Mouse (Mus musculus) midbrain, embryonic 16.5 days (tissue): ENCODE results near the gene Xpo5. TPM values are rescaled to one million over a fixed set of nuclear protein-coding genes. Genes with fewer than 3 reads are reported as not detected.

Experiments
- ATAC-seq: fragments of 200-750 bp; cut with Nextera tagmentation; 2 replicates; pipeline ENCODE4 v1.8.0; 2017; ENCODE audit warnings: moderate TSS enrichment
- H3K27ac ChIP-seq: fragments of 300-500 bp; sonication (generic); 2 replicates; pipeline ENCODE4 v1.5.1; 2014; ENCODE audit warnings: mild to moderate bottlenecking, low read length, mixed read lengths
- H3K27me3 ChIP-seq: fragments of 300-500 bp; sonication (generic); 2 replicates; pipeline ENCODE4 v1.6.1; 2014; ENCODE audit warnings: low read depth, low read length, mixed read lengths; ENCODE audit not compliant: control insufficient read depth, insufficient read depth
- H3K36me3 ChIP-seq: fragments of 300-500 bp; sonication (generic); 2 replicates; pipeline ENCODE4 v1.6.1; 2014; ENCODE audit warnings: mild to moderate bottlenecking, low read length, moderate library complexity, mixed read lengths; ENCODE audit not compliant: control insufficient read depth, insufficient read depth
- H3K4me1 ChIP-seq: fragments of 300-500 bp; sonication (generic); 2 replicates; pipeline ENCODE4 v1.6.1; 2014; ENCODE audit warnings: mild to moderate bottlenecking, low read length, mixed read lengths; ENCODE audit not compliant: control insufficient read depth, insufficient read depth
- H3K4me2 ChIP-seq: fragments of 300-500 bp; sonication (generic); 2 replicates; pipeline ENCODE4 v1.6.1; 2014; ENCODE audit warnings: mild to moderate bottlenecking, low read length, mixed read lengths
- H3K4me3 ChIP-seq: fragments of 300-500 bp; sonication (generic); 2 replicates; pipeline ENCODE4 v1.5.1; 2014; ENCODE audit warnings: low read depth, mild to moderate bottlenecking, low read length, moderate library complexity, mixed read lengths
- H3K9ac ChIP-seq: fragments of 300-500 bp; sonication (generic); 2 replicates; pipeline ENCODE4 v1.6.1; 2014; ENCODE audit warnings: low read depth, low read length, mixed read lengths
- H3K9me3 ChIP-seq: fragments of 300-500 bp; sonication (generic); replicated peaks from 2 replicates; pipeline ENCODE4 v1.6.1; 2014; ENCODE audit warnings: mild to moderate bottlenecking, low read length, mixed read lengths; ENCODE audit not compliant: control insufficient read depth, poor library complexity, severe bottlenecking
- WGBS: fragments of 180-500 bp; shearing (Covaris S2); extraction: QIAGEN DNeasy Blood & Tissue Kit; methylation state at CpG from one replicate; pipeline ENCODE4 v1.1.7; 2014; 5-methylcytosine and 5-hydroxymethylcytosine counted together
- polyA plus RNA-seq: library from polyadenylated mRNA; unstranded; fragments of >200 nt; fragmentation: Nextera tagmentation; extraction: Ambion mirVana; gene quantifications from 2 replicates; pipeline ENCODE4 v1.2.1, GENCODE M21; 2015

Gene Xpo5
- polyA plus RNA-seq, 1 experiment from 2014 or later = 36.0 TPM

GRCm38 (mm10) chr17:46268026-46268720 is 65.6 kb downstream of the Xpo5 start:
- no peak overlapping the region for H3K27ac ChIP-seq
- no peaks in the 10 kb centered on the region for H3K4me1 ChIP-seq
- no peak overlapping the region for H3K4me2 ChIP-seq
- H3K4me3 ChIP-seq = no peak overlapping the region
- H3K9ac ChIP-seq = no peak overlapping the region
- 86% methylated on average over 10 of the region's 10 CpGs for WGBS
- H3K9me3 ChIP-seq = no peaks in the 10 kb centered on the region
- no peaks in the 10 kb centered on the region for H3K27me3 ChIP-seq
- no peak for ATAC-seq
- H3K36me3 ChIP-seq = peaks cover 8% of the 10 kb centered on the region; the same call in 1 of the 2 replicates

GRCm38 (mm10) chr17:46269771-46270534 is 67.4 kb downstream of the Xpo5 start:
- ATAC-seq = no peak
- Histone ChIP-seq H3K36me3 (no peaks in the 10 kb centered on the region), H3K4me1 (no peaks in the 10 kb centered on the region), H3K27me3 (no peaks in the 10 kb centered on the region), H3K9ac (no peak overlapping the region), H3K27ac (no peak overlapping the region), H3K9me3 (no peaks in the 10 kb centered on the region), H3K4me3 (no peak overlapping the region), H3K4me2 (no peak overlapping the region)
- 84% methylated on average over 19 of the region's 19 CpGs for WGBS

- Histone ChIP-seq H3K4me1 (no peaks in the 10 kb centered on the region), H3K27me3 (no peaks in the 10 kb centered on the region), H3K27ac (no peak overlapping the region), H3K4me2 (no peak overlapping the region), H3K4me3 (no peak overlapping the region), H3K36me3 (no peaks in the 10 kb centered on the region), H3K9me3 (no peaks in the 10 kb centered on the region), H3K9ac (no peak overlapping the region)
- 82% methylated on average over 2 of the region's 2 CpGs for WGBS
- ATAC-seq = no peak
Measured at GRCm38 (mm10) chr17:46272058-46272457, 69.5 kb downstream of the Xpo5 start.

- no peak overlapping the region for H3K27ac ChIP-seq
- no peak overlapping the region for H3K9ac ChIP-seq
- WGBS = 91% methylated on average over 5 of the region's 5 CpGs
- H3K36me3 ChIP-seq = no peaks in the 10 kb centered on the region
- no peaks in the 10 kb centered on the region for H3K27me3 ChIP-seq
- no peak overlapping the region for H3K4me2 ChIP-seq
- no peak overlapping the region for H3K4me3 ChIP-seq
- H3K9me3 ChIP-seq = no peaks in the 10 kb centered on the region
- H3K4me1 ChIP-seq = no peaks in the 10 kb centered on the region
- no peak for ATAC-seq
Measured at GRCm38 (mm10) chr17:46272675-46273074, 70.1 kb downstream of the Xpo5 start.

GRCm38 (mm10) chr17:46273803-46274236 is 71.2 kb downstream of the Xpo5 start:
- no peaks in the 10 kb centered on the region for H3K9me3 ChIP-seq
- no peak for ATAC-seq
- no peaks in the 10 kb centered on the region for H3K36me3 ChIP-seq
- no peak overlapping the region for H3K9ac ChIP-seq
- no peaks in the 10 kb centered on the region for H3K4me1 ChIP-seq
- no peak overlapping the region for H3K27ac ChIP-seq
- no peak overlapping the region for H3K4me2 ChIP-seq
- 76% methylated on average over 1 of the region's 1 CpGs for WGBS
- H3K27me3 ChIP-seq = no peaks in the 10 kb centered on the region
- no peak overlapping the region for H3K4me3 ChIP-seq

DNA sequence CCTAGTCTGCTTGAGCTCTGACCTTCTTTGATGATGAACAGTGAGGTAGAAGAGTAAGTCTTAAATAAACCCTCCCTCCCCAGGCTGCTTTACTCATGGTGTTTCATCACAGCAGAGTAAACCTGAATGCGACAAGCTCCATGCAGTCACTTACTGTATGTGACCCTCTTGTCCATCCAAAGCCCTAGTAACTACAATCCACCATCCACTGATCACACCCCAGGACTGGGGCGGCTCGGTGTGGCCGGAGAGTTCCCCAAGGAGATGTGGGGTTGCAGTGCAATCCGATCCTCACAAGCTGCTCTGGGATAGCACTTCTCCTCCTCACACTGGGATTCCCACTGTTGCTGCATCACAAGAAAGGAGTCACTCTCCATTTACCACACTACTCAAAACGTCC is 71.9 kb downstream of the Xpo5 start:
- no peak for ATAC-seq
- Histone ChIP-seq H3K9ac (no peak overlapping the region), H3K9me3 (no peaks in the 10 kb centered on the region), H3K4me1 (no peaks in the 10 kb centered on the region), H3K27me3 (no peaks in the 10 kb centered on the region), H3K4me3 (no peak overlapping the region), H3K36me3 (no peaks in the 10 kb centered on the region), H3K27ac (no peak overlapping the region), H3K4me2 (no peak overlapping the region)
- 83% methylated on average over 6 of the region's 6 CpGs for WGBS

GRCm38 (mm10) chr17:46275034-46275433 is 72.5 kb downstream of the Xpo5 start:
- Histone ChIP-seq H3K4me2 (no peak overlapping the region), H3K9me3 (no peaks in the 10 kb centered on the region), H3K9ac (no peak overlapping the region), H3K36me3 (no peaks in the 10 kb centered on the region), H3K27ac (no peak overlapping the region), H3K4me1 (no peaks in the 10 kb centered on the region), H3K4me3 (no peak overlapping the region), H3K27me3 (no peaks in the 10 kb centered on the region)
- 90% methylated on average over 6 of the region's 6 CpGs for WGBS
- ATAC-seq = no peak

DNA sequence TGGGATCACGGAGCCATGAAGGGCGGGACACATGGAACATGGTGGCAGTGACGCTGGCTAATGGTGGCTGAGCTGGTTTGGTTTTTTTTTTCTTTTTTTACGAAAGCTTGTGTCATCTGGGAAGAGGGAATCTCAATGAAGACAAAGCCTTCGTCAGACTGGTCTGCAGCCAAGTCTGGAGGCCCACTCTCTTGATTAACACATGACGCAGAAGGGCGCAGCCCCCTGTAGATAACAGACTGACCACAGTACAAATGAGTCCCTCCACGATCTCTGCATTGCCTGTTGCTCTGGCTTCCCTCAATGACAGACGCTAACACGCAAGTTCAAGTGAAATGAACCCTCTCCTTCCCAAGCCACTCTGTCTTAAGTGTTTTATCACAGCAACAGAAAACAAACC is 72.9 kb downstream of the Xpo5 start:
- WGBS = 89% methylated on average over 10 of the region's 10 CpGs
- H3K9me3 ChIP-seq = no peaks in the 10 kb centered on the region
- no peak overlapping the region for H3K27ac ChIP-seq
- H3K27me3 ChIP-seq = no peaks in the 10 kb centered on the region
- H3K4me2 ChIP-seq = no peak overlapping the region
- no peak for ATAC-seq
- no peak overlapping the region for H3K4me3 ChIP-seq
- H3K4me1 ChIP-seq = no peaks in the 10 kb centered on the region
- H3K36me3 ChIP-seq = no peaks in the 10 kb centered on the region
- no peak overlapping the region for H3K9ac ChIP-seq

DNA sequence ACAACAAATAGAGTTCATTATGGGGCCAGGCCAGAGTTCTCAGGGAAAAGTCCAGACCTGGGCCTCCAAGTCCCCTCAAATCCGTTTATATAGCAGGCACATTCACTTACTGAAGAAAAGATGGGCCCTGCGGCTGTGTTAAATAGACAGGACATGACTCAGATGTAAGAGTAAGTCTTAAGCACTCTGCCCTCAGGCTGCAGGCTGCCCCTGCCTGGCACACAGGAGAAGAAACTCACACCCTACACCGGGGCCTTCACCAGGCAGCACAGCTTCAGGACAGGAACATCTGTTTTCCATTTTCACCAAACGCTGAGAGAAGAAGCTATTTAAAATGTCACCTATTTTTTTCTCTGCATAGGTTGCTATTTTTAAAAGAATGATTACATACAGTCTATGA is 75.0 kb downstream of the Xpo5 start:
- Histone ChIP-seq H3K9me3 (no peaks in the 10 kb centered on the region), H3K4me2 (no peak overlapping the region), H3K4me3 (no peak overlapping the region), H3K27me3 (no peaks in the 10 kb centered on the region), H3K9ac (no peak overlapping the region), H3K27ac (no peak overlapping the region), H3K36me3 (no peaks in the 10 kb centered on the region), H3K4me1 (peaks cover 9% of the 10 kb centered on the region)
- WGBS = 90% methylated on average over 4 of the region's 4 CpGs
- ATAC-seq = no peak
